Comparison of ENCODE assay signal across 8 mouse cellular contexts in genomic region chr19:34191645-34192007, GRCm38 (mm10). TPM values are rescaled to one million over a fixed set of nuclear protein-coding genes. Genes with fewer than 3 reads are reported as not detected.
DNase-seq lines count a peak whose midpoint lies in the region; ATAC-seq and TF ChIP-seq lines count a peak whose summit lies in the region.

No protein-coding gene starts in this region.

- H3K4me3 ChIP-seq in kidney, embryonic 16.5 days (ENCODE audit: low read length) = peak overlapping the region; percentile 75
- peak overlapping the region; percentile 83 for H3K4me3 ChIP-seq in embryonic facial prominence, embryonic 10.5 days
- peak overlapping the region; percentile 83 for H3K4me3 ChIP-seq in hindbrain, embryonic 15.5 days
- H3K4me3 ChIP-seq in midbrain, postnatal 0 days (ENCODE audit: low read depth, low read length) = peak overlapping the region; percentile 82

- H3K4me2 ChIP-seq in kidney, embryonic 16.5 days (replicated peaks; ENCODE audit: low read depth, low read length) = peak overlapping the region; percentile 99
- peak overlapping the region; percentile 68 for H3K4me2 ChIP-seq in hindbrain, embryonic 15.5 days
- H3K4me2 ChIP-seq in midbrain, postnatal 0 days (ENCODE audit: low read depth, low read length, poor library complexity, severe bottlenecking) = peak overlapping the region; percentile 87

- TF ChIP-seq CTCF in midbrain, postnatal 0 days (IDR thresholded peaks at IDR 0.05) = no peak

- 25% methylated on average over 10 of the region's 10 CpGs for WGBS in kidney, embryonic 16.5 days
- 20% methylated on average over 10 of the region's 10 CpGs for WGBS in embryonic facial prominence, embryonic 10.5 days
- 16% methylated on average over 10 of the region's 10 CpGs for whole genome bisulfite sequencing in hindbrain, embryonic 15.5 days
- 5% methylated on average over 10 of the region's 10 CpGs for WGBS in midbrain, postnatal 0 days

- no peaks in the 10 kb centered on the region for H3K9me3 ChIP-seq in kidney, embryonic 16.5 days (ENCODE audit: low read length)
- no peaks in the 10 kb centered on the region for H3K9me3 ChIP-seq in embryonic facial prominence, embryonic 10.5 days
- H3K9me3 ChIP-seq in hindbrain, embryonic 15.5 days = no peaks in the 10 kb centered on the region
- no peaks in the 10 kb centered on the region for H3K9me3 ChIP-seq in midbrain, postnatal 0 days (ENCODE audit: low read length)

- no peaks in the 10 kb centered on the region for H3K36me3 ChIP-seq in kidney, embryonic 16.5 days (ENCODE audit: insufficient read depth, low read length)
- no peaks in the 10 kb centered on the region for H3K36me3 ChIP-seq in embryonic facial prominence, embryonic 10.5 days (replicated peaks)
- no peaks in the 10 kb centered on the region for H3K36me3 ChIP-seq in hindbrain, embryonic 15.5 days
- H3K36me3 ChIP-seq in midbrain, postnatal 0 days (ENCODE audit: insufficient read depth, low read length) = no peaks in the 10 kb centered on the region

- peaks cover 3% of the 10 kb centered on the region; the same call in 1 of the 2 replicates for H3K4me1 ChIP-seq in kidney, embryonic 16.5 days (ENCODE audit: insufficient read depth, low read length)
- peaks cover 41% of the 10 kb centered on the region for H3K4me1 ChIP-seq in embryonic facial prominence, embryonic 10.5 days
- peaks cover 22% of the 10 kb centered on the region for H3K4me1 ChIP-seq in hindbrain, embryonic 15.5 days (replicated peaks)
- no peaks in the 10 kb centered on the region for H3K4me1 ChIP-seq in midbrain, postnatal 0 days (ENCODE audit: insufficient read depth, low read length)

- H3K9ac ChIP-seq in kidney, embryonic 16.5 days (replicated peaks; ENCODE audit: low read length) = peak overlapping the region; percentile 76
- H3K9ac ChIP-seq in hindbrain, embryonic 15.5 days = peak overlapping the region; percentile 75
- peak overlapping the region; percentile 95 for H3K9ac ChIP-seq in midbrain, postnatal 0 days (replicated peaks; ENCODE audit: low read length, poor library complexity, severe bottlenecking)

- H3K27ac ChIP-seq in kidney, embryonic 16.5 days (ENCODE audit: low read length) = no peak overlapping the region
- H3K27ac ChIP-seq in embryonic facial prominence, embryonic 10.5 days (replicated peaks) = no peak overlapping the region
- H3K27ac ChIP-seq in hindbrain, embryonic 15.5 days (replicated peaks) = peak overlapping the region; percentile 85
- H3K27ac ChIP-seq in midbrain, postnatal 0 days (ENCODE audit: low read depth, low read length) = peak overlapping the region; percentile 89

- 0 out of 2 replicates have a peak, but pooled peaks have one; percentile 10 for ATAC-seq in kidney, embryonic 16.5 days (ENCODE audit: low FRiP score, low TSS enrichment)
- ATAC-seq in hindbrain, embryonic 15.5 days (ENCODE audit: low FRiP score, low read depth) = peak; percentile 55
- ATAC-seq in midbrain, postnatal 0 days (ENCODE audit: low FRiP score) = peak; percentile 48

- DNase-seq in kidney, adult 9 months = no peak
- DNase-seq in embryonic facial prominence, embryonic 10.5 days (ENCODE audit: low spot score) = no peak
- DNase-seq in midbrain, postnatal 0 days (ENCODE audit: low spot score) = no peak
- no peak for DNase-seq in Muller cell, postnatal 12 days (ENCODE audit: inconsistent ontology term)
- no peak for DNase-seq in layer of hippocampus, postnatal 36 days
- DNase-seq in adipocyte (ENCODE audit: low spot score) = no peak

- H3K27me3 ChIP-seq in kidney, embryonic 16.5 days (ENCODE audit: insufficient read depth, low read length) = no peaks in the 10 kb centered on the region
- peaks cover 30% of the 10 kb centered on the region for H3K27me3 ChIP-seq in embryonic facial prominence, embryonic 10.5 days (replicated peaks; ENCODE audit: low read depth, poor library complexity, severe bottlenecking)
- no peaks in the 10 kb centered on the region for H3K27me3 ChIP-seq in hindbrain, embryonic 15.5 days
- no peaks in the 10 kb centered on the region for H3K27me3 ChIP-seq in midbrain, postnatal 0 days (ENCODE audit: insufficient read depth, low read length)

RNA-seq across cellular contexts. Expression of gene Stambpl1, which starts 0.4 kb away (rescaled TPM):
- 4.5 and 5.0 TPM in 2 replicates for polyA plus RNA-seq in kidney, embryonic 16.5 days (2015; fragmentation: Nextera tagmentation; extraction: Ambion mirVana)
- polyA plus RNA-seq in embryonic facial prominence, embryonic 10.5 days (2016; fragmentation: Nextera tagmentation; extraction: Ambion mirVana) = 7.7 and 7.9 TPM in 2 replicates
- 21.0 and 24.0 TPM in 2 replicates for polyA plus RNA-seq in hindbrain, embryonic 15.5 days (2015; fragmentation: Nextera tagmentation; extraction: Ambion mirVana)
- total RNA-seq in midbrain, postnatal 0 days (2014; rRNA removed) = 25.5 and 31.4 TPM in 2 replicates
- polyA plus RNA-seq in midbrain, postnatal 0 days (2015; fragmentation: Nextera tagmentation; extraction: Ambion mirVana) = 19.3 and 22.2 TPM in 2 replicates
- 10 to 100 TPM; 20.4 to 20.8 TPM for total RNA-seq in layer of hippocampus, postnatal 36 days (2021)

RNA-seq across cellular contexts. Expression of gene Ankrd22, which starts 25.8 kb away (rescaled TPM):
- 0.06 TPM in 1 of 2 replicates, not detected in the other for polyA plus RNA-seq in kidney, embryonic 16.5 days (2015; fragmentation: Nextera tagmentation; extraction: Ambion mirVana)
- polyA plus RNA-seq in embryonic facial prominence, embryonic 10.5 days (2016; fragmentation: Nextera tagmentation; extraction: Ambion mirVana) = 0.34 TPM in 1 of 2 replicates, not detected in the other
- polyA plus RNA-seq in hindbrain, embryonic 15.5 days (2015; fragmentation: Nextera tagmentation; extraction: Ambion mirVana) = not detected in 2 replicates
- total RNA-seq in midbrain, postnatal 0 days (2014; rRNA removed) = not detected in 2 replicates
- polyA plus RNA-seq in midbrain, postnatal 0 days (2015; fragmentation: Nextera tagmentation; extraction: Ambion mirVana) = not detected in 2 replicates
- total RNA-seq in layer of hippocampus, postnatal 36 days (2021) = not detected

Comparison
In these comparisons a context has a peak if more than half of its experiments do, and no peak if none do; other contexts are left out.
1. H3K27ac ChIP-seq: peak in hindbrain, embryonic 15.5 days (single experiment) and midbrain, postnatal 0 days (single experiment); none in kidney, embryonic 16.5 days (single experiment) and embryonic facial prominence, embryonic 10.5 days (single experiment).
2. Peak in every context shown above with its lines, with median percentiles within 50 percentile points of each other: ATAC-seq, H3K4me2 ChIP-seq, H3K4me3 ChIP-seq and H3K9ac ChIP-seq.